Mouse (Mus musculus): ENCODE data around the gene Eri3. TPM values are rescaled to one million over a fixed set of nuclear protein-coding genes. Genes with fewer than 3 reads are reported as not detected.

Gene Eri3
- total and polyA plus RNA-seq, 3 experiments = 82.0 to 90.4 (median 82.2) TPM

GRCm38 (mm10) chr4:117599986-117600565 lies 49.9 kb downstream of the Eri3 start:
- TF ChIP-seq CTCF (IDR thresholded peaks at IDR 0.05) (no peak), POLR2A (IDR thresholded peaks at IDR 0.05; ENCODE audit: insufficient read depth, low read depth, low read length) (no peak), EP300 (IDR thresholded peaks at IDR 0.05; ENCODE audit: insufficient read depth, low read depth, low read length) (no peak)
- Histone ChIP-seq H3K36me3 (ENCODE audit: control insufficient read depth, insufficient read depth, low read length) (no peaks in the 10 kb centered on the region), H3K27ac (no peak overlapping the region), H3K4me1 (ENCODE audit: control insufficient read depth, insufficient read depth, low read length) (no peaks in the 10 kb centered on the region), H3K79me2 (replicated peaks; ENCODE audit: control insufficient read depth, insufficient read depth, low read length) (no peaks in the 10 kb centered on the region), H3K9ac (ENCODE audit: low read depth, low read length) (no peak overlapping the region), H3K27me3 (ENCODE audit: control insufficient read depth, insufficient read depth, low read length) (no peaks in the 10 kb centered on the region), H3K4me3 (no peak overlapping the region)
- 79% methylated on average over 7 of the region's 7 CpGs for WGBS
- intact Hi-C loops (cut with DNase I) = no loop called here
- no peak for DNase-seq

GRCm38 (mm10) chr4:117601338-117601776 lies 51.2 kb downstream of the Eri3 start:
- peaks cover 3% of the 10 kb centered on the region for H3K4me1 ChIP-seq (ENCODE audit: control insufficient read depth, insufficient read depth, low read length)
- intact Hi-C loops (cut with DNase I) = no loop called here
- H3K27ac ChIP-seq = no peak overlapping the region
- H3K4me3 ChIP-seq = no peak overlapping the region
- WGBS = 74% methylated on average over 5 of the region's 5 CpGs
- no peak overlapping the region for H3K9ac ChIP-seq (ENCODE audit: low read depth, low read length)
- no peaks in the 10 kb centered on the region for H3K27me3 ChIP-seq (ENCODE audit: control insufficient read depth, insufficient read depth, low read length)
- no peak for TF ChIP-seq EP300 (IDR thresholded peaks at IDR 0.05; ENCODE audit: insufficient read depth, low read depth, low read length)
- no peak for TF ChIP-seq POLR2A (IDR thresholded peaks at IDR 0.05; ENCODE audit: insufficient read depth, low read depth, low read length)
- DNase-seq = no peak
- H3K79me2 ChIP-seq (replicated peaks; ENCODE audit: control insufficient read depth, insufficient read depth, low read length) = no peaks in the 10 kb centered on the region
- no peaks in the 10 kb centered on the region for H3K36me3 ChIP-seq (ENCODE audit: control insufficient read depth, insufficient read depth, low read length)

GRCm38 (mm10) chr4:117605099-117605953 lies 55.2 kb downstream of the Eri3 start:
- Histone ChIP-seq H3K9ac (ENCODE audit: low read depth, low read length) (no peak overlapping the region), H3K79me2 (replicated peaks; ENCODE audit: control insufficient read depth, insufficient read depth, low read length) (no peaks in the 10 kb centered on the region), H3K27ac (no peak overlapping the region), H3K36me3 (ENCODE audit: control insufficient read depth, insufficient read depth, low read length) (no peaks in the 10 kb centered on the region), H3K27me3 (ENCODE audit: control insufficient read depth, insufficient read depth, low read length) (no peaks in the 10 kb centered on the region), H3K4me1 (ENCODE audit: control insufficient read depth, insufficient read depth, low read length) (peaks cover 4% of the 10 kb centered on the region), H3K4me3 (no peak overlapping the region)
- WGBS = 72% methylated on average over 16 of the region's 16 CpGs
- TF ChIP-seq POLR2A (IDR thresholded peaks at IDR 0.05; ENCODE audit: insufficient read depth, low read depth, low read length) (no peak), EP300 (IDR thresholded peaks at IDR 0.05; ENCODE audit: insufficient read depth, low read depth, low read length) (no peak), CTCF (IDR thresholded peaks at IDR 0.05) (no peak)
- intact Hi-C loops (cut with DNase I) = no loop called here
- DNase-seq = no peak

GRCm38 (mm10) chr4:117605954-117606227 lies 55.7 kb downstream of the Eri3 start:
- WGBS = 83% methylated on average over 1 of the region's 1 CpGs
- no peak for DNase-seq
- no peak overlapping the region for H3K9ac ChIP-seq (ENCODE audit: low read depth, low read length)
- H3K36me3 ChIP-seq (ENCODE audit: control insufficient read depth, insufficient read depth, low read length) = no peaks in the 10 kb centered on the region
- peaks cover 4% of the 10 kb centered on the region for H3K4me1 ChIP-seq (ENCODE audit: control insufficient read depth, insufficient read depth, low read length)
- no peak for TF ChIP-seq EP300 (IDR thresholded peaks at IDR 0.05; ENCODE audit: insufficient read depth, low read depth, low read length)
- intact Hi-C loops (cut with DNase I) = no loop called here
- no peaks in the 10 kb centered on the region for H3K79me2 ChIP-seq (replicated peaks; ENCODE audit: control insufficient read depth, insufficient read depth, low read length)
- H3K27ac ChIP-seq = no peak overlapping the region
- H3K27me3 ChIP-seq (ENCODE audit: control insufficient read depth, insufficient read depth, low read length) = no peaks in the 10 kb centered on the region
- H3K4me3 ChIP-seq = no peak overlapping the region

- DNase-seq = no peak
- no peaks in the 10 kb centered on the region for H3K79me2 ChIP-seq (replicated peaks; ENCODE audit: control insufficient read depth, insufficient read depth, low read length)
- peaks cover 4% of the 10 kb centered on the region for H3K4me1 ChIP-seq (ENCODE audit: control insufficient read depth, insufficient read depth, low read length)
- intact Hi-C loops (cut with DNase I) = no loop called here
- H3K27me3 ChIP-seq (ENCODE audit: control insufficient read depth, insufficient read depth, low read length) = no peaks in the 10 kb centered on the region
- TF ChIP-seq CTCF (IDR thresholded peaks at IDR 0.05) (no peak), POLR2A (IDR thresholded peaks at IDR 0.05; ENCODE audit: insufficient read depth, low read depth, low read length) (no peak), EP300 (IDR thresholded peaks at IDR 0.05; ENCODE audit: insufficient read depth, low read depth, low read length) (no peak)
- H3K36me3 ChIP-seq (ENCODE audit: control insufficient read depth, insufficient read depth, low read length) = no peaks in the 10 kb centered on the region
- no peak overlapping the region for H3K9ac ChIP-seq (ENCODE audit: low read depth, low read length)
- H3K27ac ChIP-seq = no peak overlapping the region
- 62% methylated on average over 5 of the region's 5 CpGs for WGBS
- H3K4me3 ChIP-seq = no peak overlapping the region
Observed at GRCm38 (mm10) chr4:117606831-117607610, 56.9 kb downstream of the Eri3 start.

- Histone ChIP-seq H3K4me1 (ENCODE audit: control insufficient read depth, insufficient read depth, low read length) (peaks cover 4% of the 10 kb centered on the region), H3K9ac (ENCODE audit: low read depth, low read length) (no peak overlapping the region), H3K27me3 (ENCODE audit: control insufficient read depth, insufficient read depth, low read length) (no peaks in the 10 kb centered on the region), H3K27ac (no peak overlapping the region), H3K79me2 (replicated peaks; ENCODE audit: control insufficient read depth, insufficient read depth, low read length) (no peaks in the 10 kb centered on the region), H3K36me3 (ENCODE audit: control insufficient read depth, insufficient read depth, low read length) (no peaks in the 10 kb centered on the region), H3K4me3 (no peak overlapping the region)
- no peak for TF ChIP-seq POLR2A (IDR thresholded peaks at IDR 0.05; ENCODE audit: insufficient read depth, low read depth, low read length)
- no peak for TF ChIP-seq EP300 (IDR thresholded peaks at IDR 0.05; ENCODE audit: insufficient read depth, low read depth, low read length)
- TF ChIP-seq CTCF (IDR thresholded peaks at IDR 0.05) = no peak
- peak in 1 of 2 experiments; percentile 33 for DNase-seq
- WGBS = 52% methylated on average over 9 of the region's 9 CpGs
- intact Hi-C loops (cut with DNase I) = no loop called here
Observed at GRCm38 (mm10) chr4:117608265-117608664, 58.1 kb downstream of the Eri3 start.

All from heart, adult 2 months (tissue).